Mouse (Mus musculus) kidney, postnatal 10 days (tissue): ENCODE results near the gene Armh2.

Experiments used
- DNase-seq: peaks from one replicate; pipeline ENCODE4 v3.0.0; 2021; ENCODE audit warnings: mixed read lengths

Armh2 gene

DNA sequence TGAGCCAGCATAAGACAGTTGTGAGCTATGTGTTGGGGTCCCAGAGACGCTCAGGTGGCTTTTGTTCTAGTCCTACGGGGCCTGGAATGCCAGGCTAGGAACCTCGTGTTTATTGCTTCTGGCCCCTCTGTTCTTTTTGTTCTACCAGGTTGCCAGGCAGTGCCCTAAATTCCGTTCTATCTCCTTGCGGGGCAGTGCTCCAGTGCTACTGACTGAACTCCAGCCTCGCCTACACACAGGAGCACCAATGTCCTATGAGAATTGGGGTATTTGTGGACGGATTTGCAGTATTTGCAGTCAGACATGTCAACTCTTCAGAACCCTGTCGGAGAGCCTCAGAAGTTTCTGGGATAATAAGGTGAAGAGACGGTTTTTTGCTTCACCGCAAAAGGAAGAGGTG lies at the start of gene Armh2:
Gene Armh2 (plus strand): TSS at position 205 of the 400 bp plus-strand sequence.
- DNase-seq = no peak

- DNase-seq = no peak
Measured at GRCm38 (mm10) chr13:24693312-24693711, 47.7 kb upstream of the Armh2 start.

DNA sequence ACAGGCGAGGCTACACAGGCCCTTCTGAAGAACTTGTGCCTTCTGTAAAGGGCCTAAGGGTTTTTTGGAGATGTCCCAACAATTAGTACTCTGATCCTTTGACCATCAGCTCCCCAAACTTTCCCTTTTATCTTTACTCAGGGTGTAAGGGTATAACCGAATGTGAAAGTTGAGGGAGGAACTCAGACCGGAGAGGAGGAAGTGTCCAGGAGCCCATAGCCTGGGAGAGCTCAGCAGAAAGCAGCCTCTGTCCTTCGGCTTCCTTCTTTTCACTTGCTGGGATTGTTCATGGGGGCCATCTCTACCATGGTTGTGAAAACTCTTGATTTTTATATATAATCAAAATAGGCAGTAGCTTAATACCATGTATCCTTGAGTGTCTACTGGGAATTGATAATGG lies 42.3 kb upstream of the Armh2 start:
- no peak for DNase-seq

DNA sequence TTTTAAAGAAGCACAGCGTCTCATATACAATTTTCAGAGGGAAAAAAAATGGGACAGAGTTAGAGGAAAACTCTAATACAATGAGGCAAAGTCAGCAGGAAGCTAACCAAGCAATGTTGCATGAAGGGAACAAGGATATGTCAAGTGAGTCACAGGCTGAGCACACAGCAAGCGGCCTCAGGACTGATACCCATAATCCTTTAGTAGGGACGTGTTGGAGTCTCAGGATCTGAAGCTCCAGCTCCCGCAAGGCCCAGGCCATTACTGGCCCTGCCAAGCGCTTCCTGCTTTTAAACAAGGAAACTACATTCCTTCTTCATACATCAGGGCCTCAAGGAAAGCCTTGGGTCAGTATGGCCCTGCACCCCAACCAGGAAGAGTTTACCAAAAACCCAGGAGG lies 38.9 kb upstream of the Armh2 start:
- no peak for DNase-seq

DNA sequence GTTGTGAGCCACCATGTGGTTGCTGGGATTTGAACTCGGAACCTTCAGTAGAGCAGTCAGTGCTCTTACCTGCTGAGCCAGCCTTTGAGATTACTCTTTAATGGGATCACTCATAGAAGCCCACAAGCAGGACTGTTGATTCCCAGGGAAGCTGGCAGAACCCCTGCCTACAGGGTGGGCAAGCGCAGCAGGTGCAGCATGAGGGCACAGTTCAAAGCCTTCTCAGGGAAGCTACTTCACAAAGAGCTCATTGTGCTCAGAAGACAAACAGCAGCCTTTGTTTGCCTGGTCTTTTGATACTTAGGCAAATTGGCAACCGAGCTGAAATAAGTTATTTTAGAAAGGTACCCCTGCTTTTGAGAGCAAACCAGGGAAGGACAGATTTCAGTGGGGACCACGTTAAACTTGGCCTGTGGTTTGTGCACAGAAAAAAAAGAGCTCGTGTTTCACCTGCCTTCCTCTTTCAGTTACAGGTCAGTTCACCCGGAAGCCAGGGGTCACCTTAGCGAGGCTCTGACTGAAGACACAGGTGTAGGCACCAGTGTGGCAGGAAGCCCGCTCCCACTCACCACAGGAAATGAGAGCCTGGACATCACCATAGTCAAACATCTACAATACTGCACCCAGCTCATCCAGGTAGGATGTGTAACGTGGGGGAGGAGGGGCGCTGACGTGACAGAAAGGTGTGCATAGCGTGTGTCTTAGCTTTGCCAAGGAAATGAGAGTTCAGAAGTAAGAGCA lies 31.2 kb upstream of the Armh2 start:
- no peak for DNase-seq

- DNase-seq = no peak
Measured at GRCm38 (mm10) chr13:24710968-24711367, 30.1 kb upstream of the Armh2 start.

DNA sequence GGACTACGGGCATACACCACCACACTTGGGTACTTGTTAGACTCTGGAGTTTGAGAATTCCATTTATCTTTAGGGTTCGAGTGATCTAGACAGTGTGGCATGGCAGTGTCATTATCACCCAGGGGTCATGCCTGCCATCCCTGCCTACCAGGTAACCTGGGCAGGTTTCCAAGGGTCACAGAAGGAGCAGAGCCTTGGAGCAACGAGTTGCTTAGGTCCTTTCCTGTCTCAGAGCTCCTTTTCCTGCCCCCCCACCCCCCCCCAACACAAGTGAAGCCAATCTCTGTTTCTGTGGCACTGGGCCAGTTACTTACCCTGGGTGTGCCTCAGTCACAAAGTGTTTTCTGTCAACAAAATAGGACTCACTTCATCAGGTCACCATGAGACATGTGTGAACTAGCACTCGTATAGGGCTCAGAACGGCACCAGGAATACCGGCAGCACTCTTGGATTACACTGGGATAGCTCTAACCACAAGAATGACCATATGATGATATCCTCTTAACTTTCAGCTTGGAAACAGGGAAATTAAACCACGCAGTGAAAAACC lies 28.4 kb upstream of the Armh2 start:
- peak; percentile 27 for DNase-seq

DNA sequence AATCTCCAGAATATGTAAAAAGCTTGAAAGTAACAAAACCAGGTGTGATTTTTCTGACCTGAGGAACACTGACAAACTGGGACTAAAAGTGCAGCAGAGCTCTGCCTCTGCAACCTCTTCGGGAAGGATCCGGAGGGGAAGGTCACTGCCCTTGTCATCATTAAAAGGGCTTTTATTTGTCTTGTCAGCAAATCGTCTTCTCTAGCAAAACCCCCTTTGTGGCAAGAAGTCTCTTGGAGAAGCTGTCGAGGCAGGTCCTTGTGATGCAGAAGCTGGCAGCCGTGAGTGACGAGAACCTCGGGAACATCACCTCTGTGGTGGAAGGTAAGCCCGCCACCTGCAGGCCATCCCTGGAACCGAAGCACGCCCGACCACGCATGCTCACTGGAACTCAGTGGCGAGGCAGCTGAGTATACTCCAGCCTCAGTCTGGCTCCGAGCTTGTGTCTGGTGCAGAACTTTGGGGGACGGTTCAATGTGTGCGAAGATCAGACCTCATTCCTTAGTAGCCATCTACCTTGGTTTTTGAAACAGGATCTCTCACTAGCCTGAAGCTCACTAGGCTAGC lies 27.5 kb upstream of the Armh2 start:
- DNase-seq = peak; percentile 93

DNA sequence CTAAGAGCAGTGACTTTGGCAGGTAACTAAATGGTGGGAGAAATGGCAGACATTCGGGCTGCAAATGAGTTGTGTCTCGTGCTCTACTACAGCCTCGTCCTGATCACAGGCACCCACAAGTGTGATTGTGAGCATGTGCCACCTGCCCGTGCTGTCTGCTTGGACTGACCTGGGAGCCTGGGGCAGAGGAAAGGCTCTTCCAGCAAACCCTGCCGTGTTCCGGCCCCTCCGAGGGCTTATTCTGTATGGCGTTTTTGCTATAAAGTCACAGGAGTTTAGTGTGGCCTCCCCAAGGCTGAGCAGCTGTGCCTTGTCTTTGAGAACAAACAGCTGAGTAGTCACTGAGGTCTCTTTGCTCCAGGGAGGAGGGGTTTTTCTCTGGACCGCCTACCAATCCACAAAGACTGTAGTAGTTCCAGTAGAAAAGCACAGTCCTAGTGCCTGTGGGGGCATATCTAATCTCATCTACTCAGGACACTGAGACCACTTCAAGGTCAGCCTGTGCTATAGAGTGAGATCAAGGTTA lies 26.6 kb upstream of the Armh2 start:
- peak; percentile 32 for DNase-seq

DNA sequence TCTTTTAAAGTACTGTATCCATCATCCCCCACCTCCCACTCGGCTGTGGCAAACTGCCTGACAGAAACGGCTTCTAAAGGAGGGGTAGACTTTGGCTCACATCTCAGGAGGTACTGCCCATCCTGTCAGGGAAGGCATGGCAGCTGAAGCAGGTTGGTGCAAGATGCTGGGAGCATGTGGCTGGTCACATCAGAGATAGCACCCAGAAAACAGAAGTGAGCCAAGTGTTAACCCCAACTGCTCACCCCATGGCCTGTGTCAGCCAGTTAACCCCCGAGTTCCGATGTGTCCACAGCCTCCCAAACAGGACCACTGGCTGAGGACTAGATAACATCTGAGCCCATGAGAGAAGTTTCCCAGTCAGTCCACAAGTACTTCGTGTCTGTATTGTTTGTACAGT lies 25.4 kb upstream of the Armh2 start:
- DNase-seq = no peak

GRCm38 (mm10) chr13:24716441-24716840 lies 24.6 kb upstream of the Armh2 start:
- no peak for DNase-seq

- DNase-seq = peak; percentile 22
Measured at GRCm38 (mm10) chr13:24717677-24718076, 23.4 kb upstream of the Armh2 start.

GRCm38 (mm10) chr13:24721502-24721901 lies 19.5 kb upstream of the Armh2 start:
- peak; percentile 36 for DNase-seq

DNA sequence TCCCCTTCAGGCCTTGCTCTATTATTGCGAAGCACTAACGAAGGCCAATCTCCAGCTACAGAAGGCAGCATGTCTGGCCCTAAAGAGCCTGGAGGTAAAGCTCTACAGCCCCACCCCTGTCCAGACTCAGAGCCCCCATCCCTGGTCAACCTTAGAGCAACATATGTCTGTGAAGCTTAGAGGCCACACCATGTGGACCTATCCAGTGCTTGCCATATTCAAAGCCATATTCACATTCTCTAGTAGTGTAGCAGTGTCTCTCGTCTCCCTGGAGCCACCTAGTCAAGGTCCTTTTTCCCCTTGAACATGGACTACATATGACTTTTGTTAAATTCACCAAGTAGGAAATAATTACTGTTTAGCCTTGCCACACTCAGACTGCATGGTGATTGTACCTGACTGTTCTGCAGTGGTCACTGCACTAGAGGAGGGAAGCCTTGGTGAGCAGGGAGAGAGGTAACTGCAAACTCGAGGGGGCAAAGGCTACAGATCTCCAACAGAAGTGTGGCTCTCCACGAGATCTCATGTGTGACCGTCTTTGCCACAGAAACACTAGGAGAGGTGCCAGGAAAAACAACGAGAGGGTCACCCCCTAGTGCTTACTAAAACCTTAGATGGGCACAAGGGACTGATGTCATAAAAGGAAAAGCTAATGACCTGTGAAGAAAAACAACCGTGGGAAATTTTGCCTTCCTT lies 17.2 kb upstream of the Armh2 start:
- peak; percentile 28 for DNase-seq

DNA sequence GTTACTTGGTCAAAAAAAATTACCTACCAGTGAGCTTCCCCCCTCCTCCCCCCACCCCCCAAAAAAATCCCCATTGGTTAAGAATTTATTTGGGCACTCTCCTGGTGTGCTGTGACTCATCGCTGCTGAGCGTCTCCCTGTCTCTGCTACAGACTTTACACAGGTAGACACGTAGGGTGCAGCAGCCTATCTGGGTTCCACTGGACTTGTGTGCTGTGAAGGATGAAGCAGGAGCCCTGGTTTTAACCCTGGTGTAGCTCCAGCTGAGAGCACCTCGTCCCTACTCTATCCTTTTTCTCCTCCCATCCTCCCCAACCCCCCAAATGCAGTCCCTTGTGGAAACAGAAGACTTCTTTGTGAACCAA lies 16.7 kb upstream of the Armh2 start:
- DNase-seq = no peak

DNA sequence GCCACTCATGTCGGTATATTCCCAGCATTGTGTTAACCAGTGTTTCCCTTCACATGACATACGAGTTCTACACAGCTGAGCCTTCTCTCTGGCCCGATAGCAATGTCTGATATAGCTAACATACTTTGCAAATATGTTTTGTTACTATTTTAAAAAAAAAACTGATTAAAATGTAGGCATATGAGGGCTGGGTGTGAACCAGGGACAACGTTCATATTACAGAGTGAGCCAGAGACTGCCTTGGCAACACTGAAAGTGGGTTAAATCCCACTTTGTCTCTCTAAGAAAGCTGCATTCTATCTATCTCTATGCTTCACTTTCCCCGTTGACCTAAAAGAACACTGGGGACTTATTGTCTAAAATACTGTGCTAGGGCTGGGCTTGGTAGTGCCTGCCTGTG lies 11.9 kb upstream of the Armh2 start:
- DNase-seq = no peak

DNA sequence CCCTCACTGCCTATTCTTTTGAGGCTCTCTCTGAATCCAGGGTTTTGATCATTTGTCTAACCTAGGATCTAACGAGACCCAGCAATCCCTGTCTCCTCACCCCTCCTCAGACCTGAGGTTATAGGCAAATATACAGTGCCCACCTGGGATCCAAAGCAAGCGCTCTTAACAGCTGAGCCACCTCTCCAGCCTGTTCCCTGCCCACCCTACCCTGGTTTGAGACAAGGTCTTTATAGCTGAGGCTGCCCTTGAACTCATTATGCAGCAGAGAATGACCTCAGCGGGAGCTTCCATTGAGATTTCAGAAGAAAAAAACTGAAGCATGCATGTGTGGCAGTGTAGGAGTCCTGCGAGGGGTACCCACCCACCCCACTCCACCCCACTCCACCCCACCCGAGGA lies 6.5 kb upstream of the Armh2 start:
- DNase-seq = no peak

DNA sequence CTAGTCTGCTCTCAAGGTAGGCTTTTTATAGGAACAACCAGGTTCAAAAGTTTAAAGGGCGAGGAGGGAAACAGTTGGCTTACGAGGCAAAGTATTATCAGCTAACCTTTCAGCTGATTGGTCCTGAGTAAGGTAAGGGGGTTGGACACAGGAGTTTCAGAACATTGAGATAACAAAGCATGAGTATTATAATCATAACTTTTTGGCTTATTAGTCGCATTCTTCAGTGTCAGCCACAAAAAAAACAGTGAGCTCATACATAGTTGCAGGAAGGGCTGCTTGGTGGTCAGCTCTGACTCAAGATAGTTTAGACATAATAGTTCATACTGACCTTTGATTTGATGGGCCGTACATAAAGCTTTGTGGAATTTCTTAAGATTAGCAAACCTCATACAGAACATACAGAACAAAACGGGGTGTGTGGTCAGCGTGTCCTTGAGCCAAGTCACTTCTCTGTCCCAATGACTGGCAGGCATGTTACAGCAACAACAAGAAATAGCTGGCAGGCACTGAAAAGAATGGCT lies 5.4 kb upstream of the Armh2 start:
- no peak for DNase-seq

DNA sequence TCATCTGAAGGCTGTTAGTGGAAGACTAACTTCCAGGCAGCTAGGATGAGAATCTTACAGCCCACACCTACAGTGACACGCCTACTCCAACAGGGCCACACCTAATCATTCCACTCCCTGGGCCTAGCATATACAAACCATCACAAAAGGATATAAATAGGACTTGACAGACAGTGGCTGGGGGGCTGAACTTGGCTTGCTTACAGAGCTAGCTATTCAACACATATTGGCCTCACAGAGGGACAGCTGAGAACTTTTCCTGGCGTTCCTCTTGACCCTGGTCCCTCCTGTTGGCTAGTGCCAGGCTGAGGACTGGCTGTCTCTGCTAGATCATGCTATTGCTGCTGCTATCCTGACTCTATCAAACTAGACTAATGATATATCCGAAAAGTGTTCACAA lies 6.8 kb downstream of the Armh2 start:
- DNase-seq = no peak

DNA sequence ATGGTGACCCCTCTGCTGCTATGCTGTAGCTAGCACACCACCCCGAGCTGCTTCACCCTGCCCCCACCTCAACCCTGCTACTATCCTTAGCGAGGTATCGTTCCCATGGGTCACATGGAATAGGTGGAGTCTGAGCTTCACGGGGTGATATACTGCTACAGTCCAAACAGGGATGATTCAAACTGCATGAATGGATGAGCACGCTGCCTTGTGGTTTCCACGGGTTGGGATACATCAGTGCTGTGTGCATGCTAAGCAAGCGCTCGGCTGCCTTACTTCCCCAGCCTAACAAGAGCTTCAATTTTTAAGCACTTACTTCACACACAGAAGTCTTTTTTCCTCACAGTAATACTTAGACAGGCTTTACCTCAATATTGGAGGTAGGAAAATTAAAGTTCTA lies 9.8 kb downstream of the Armh2 start:
- DNase-seq = no peak

GRCm38 (mm10) chr13:24751396-24751795 lies 10.4 kb downstream of the Armh2 start:
- no peak for DNase-seq

DNA sequence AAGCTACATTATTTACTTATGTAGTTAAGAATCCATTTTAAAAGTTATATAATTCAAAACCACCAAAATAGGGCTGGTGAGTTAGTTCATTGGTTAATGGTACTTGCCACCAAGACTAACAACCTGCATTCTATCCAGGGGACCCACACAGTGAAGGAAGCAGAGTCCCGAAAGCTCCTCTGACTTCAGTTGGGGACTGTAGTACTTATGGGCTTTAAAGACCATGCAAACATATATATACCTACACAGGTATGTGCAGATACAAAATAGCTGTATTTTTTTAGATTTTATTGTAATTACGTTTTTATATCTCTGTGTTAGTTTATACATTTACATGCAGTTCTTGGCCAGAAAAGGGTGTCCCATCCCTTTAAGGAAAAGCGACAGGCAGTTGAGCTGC lies 15.7 kb downstream of the Armh2 start:
- DNase-seq = no peak

- DNase-seq = no peak
Measured at GRCm38 (mm10) chr13:24757820-24758564, 17.0 kb downstream of the Armh2 start.
